Mouse (Mus musculus) forebrain, embryonic 12.5 days (tissue): ENCODE results near the gene Pakap. TPM values are rescaled to one million over a fixed set of nuclear protein-coding genes. Genes with fewer than 3 reads are reported as not detected.
A peak's percentile ranks its signal among the peaks of the same experiment; 100 is the strongest.

Source experiments
- ATAC-seq: fragments of 200-750 bp; cut with Nextera tagmentation; 2 replicates; pipeline ENCODE4 v1.8.0; 2017; ENCODE audit warnings: moderate TSS enrichment; ENCODE audit not compliant: low FRiP score
- H3K27ac ChIP-seq: fragments of 300-500 bp; sonication (generic); 2 replicates; pipeline ENCODE4 v1.5.1; 2016; ENCODE audit warnings: mild to moderate bottlenecking
- H3K27me3 ChIP-seq: fragments of 300-500 bp; sonication (generic); 2 replicates; pipeline ENCODE4 v1.6.1; 2016; ENCODE audit warnings: mild to moderate bottlenecking
- H3K36me3 ChIP-seq: fragments of 300-500 bp; sonication (generic); replicated peaks from 2 replicates; pipeline ENCODE4 v1.6.1; 2016; ENCODE audit warnings: mild to moderate bottlenecking
- H3K4me1 ChIP-seq: fragments of 300-500 bp; sonication (generic); 2 replicates; pipeline ENCODE4 v1.6.1; 2016
- H3K4me2 ChIP-seq: fragments of 300-500 bp; sonication (generic); 2 replicates; pipeline ENCODE4 v1.6.1; 2016; ENCODE audit warnings: mild to moderate bottlenecking, moderate library complexity
- H3K4me3 ChIP-seq: fragments of 300-500 bp; sonication (generic); replicated peaks from 2 replicates; pipeline ENCODE4 v1.5.1; 2016; ENCODE audit warnings: mild to moderate bottlenecking
- H3K9ac ChIP-seq: fragments of 300-500 bp; sonication (generic); 2 replicates; pipeline ENCODE4 v1.6.1; 2016; ENCODE audit warnings: mild to moderate bottlenecking
- H3K9me3 ChIP-seq: fragments of 300-500 bp; sonication (generic); 2 replicates; pipeline ENCODE4 v1.6.1; 2016
- WGBS: fragments of 180-500 bp; shearing (Covaris S2); methylation state at CpG from one replicate; pipeline ENCODE4 v1.1.7; 2016; 5-methylcytosine and 5-hydroxymethylcytosine counted together
- polyA plus RNA-seq: library from polyadenylated mRNA; unstranded; fragments of >200 nt; fragmentation: Nextera tagmentation; extraction: Ambion mirVana; gene quantifications from 2 replicates; pipeline ENCODE4 v1.2.1, GENCODE M21; 2016

The Pakap gene
- polyA plus RNA-seq = 13.7 and 14.8 TPM in 2 replicates

- peak within 1 kb of the TSS; percentile 50 for H3K9ac ChIP-seq
- no peaks in the 10 kb centered on the region for H3K9me3 ChIP-seq
- peaks cover 6% of the 10 kb centered on the region for H3K4me1 ChIP-seq
- H3K4me3 ChIP-seq = peak within 1 kb of the TSS; percentile 59
- H3K27ac ChIP-seq = peak within 1 kb of the TSS; percentile 44; the same call in 1 of the 2 replicates
- peak; percentile 91 for ATAC-seq
- peak within 1 kb of the TSS; percentile 95 for H3K4me2 ChIP-seq
- H3K36me3 ChIP-seq = no peaks in the 10 kb centered on the region
- under 1% methylated on average over 50 of the region's 51 CpGs for WGBS
- peaks cover 34% of the 10 kb centered on the region for H3K27me3 ChIP-seq
These were observed at the start of gene Pakap for GRCm38 (mm10) chr4:57567666-57568206. Gene Pakap (plus strand): TSS chr4:57568179.

GRCm38 (mm10) chr4:57523456-57523855 lies 44.5 kb upstream of the Pakap start:
- H3K36me3 ChIP-seq = no peaks in the 10 kb centered on the region
- no peak overlapping the region for H3K27ac ChIP-seq
- no peaks in the 10 kb centered on the region for H3K9me3 ChIP-seq
- no peaks in the 10 kb centered on the region for H3K4me1 ChIP-seq
- no peak overlapping the region for H3K4me3 ChIP-seq
- ATAC-seq = no peak
- no peaks in the 10 kb centered on the region for H3K27me3 ChIP-seq
- H3K4me2 ChIP-seq = no peak overlapping the region
- H3K9ac ChIP-seq = no peak overlapping the region
- WGBS = 93% methylated on average over 15 of the region's 15 CpGs

GRCm38 (mm10) chr4:57524461-57524860 lies 43.5 kb upstream of the Pakap start:
- no peaks in the 10 kb centered on the region for H3K4me1 ChIP-seq
- no peak overlapping the region for H3K4me3 ChIP-seq
- H3K27ac ChIP-seq = no peak overlapping the region
- no peaks in the 10 kb centered on the region for H3K36me3 ChIP-seq
- H3K4me2 ChIP-seq = no peak overlapping the region
- no peak overlapping the region for H3K9ac ChIP-seq
- 92% methylated on average over 3 of the region's 3 CpGs for WGBS
- no peaks in the 10 kb centered on the region for H3K9me3 ChIP-seq
- no peaks in the 10 kb centered on the region for H3K27me3 ChIP-seq
- no peak for ATAC-seq

- H3K4me3 ChIP-seq = no peak overlapping the region
- no peaks in the 10 kb centered on the region for H3K36me3 ChIP-seq
- no peak overlapping the region for H3K4me2 ChIP-seq
- H3K27ac ChIP-seq = no peak overlapping the region
- WGBS = 88% methylated on average over 9 of the region's 9 CpGs
- H3K27me3 ChIP-seq = no peaks in the 10 kb centered on the region
- no peaks in the 10 kb centered on the region for H3K9me3 ChIP-seq
- no peak overlapping the region for H3K9ac ChIP-seq
- no peak for ATAC-seq
- H3K4me1 ChIP-seq = no peaks in the 10 kb centered on the region
These were observed 42.6 kb upstream of the Pakap start for GRCm38 (mm10) chr4:57525221-57526011.

- Histone ChIP-seq H3K27ac (no peak overlapping the region), H3K9ac (no peak overlapping the region), H3K4me1 (no peaks in the 10 kb centered on the region), H3K4me2 (no peak overlapping the region), H3K27me3 (no peaks in the 10 kb centered on the region), H3K9me3 (no peaks in the 10 kb centered on the region), H3K36me3 (no peaks in the 10 kb centered on the region), H3K4me3 (no peak overlapping the region)
- ATAC-seq = no peak
These were observed 39.7 kb upstream of the Pakap start for GRCm38 (mm10) chr4:57528296-57528695.

GRCm38 (mm10) chr4:57533686-57534085 lies 34.3 kb upstream of the Pakap start:
- H3K27me3 ChIP-seq = no peaks in the 10 kb centered on the region
- no peak overlapping the region for H3K9ac ChIP-seq
- no peak for ATAC-seq
- H3K27ac ChIP-seq = no peak overlapping the region
- H3K36me3 ChIP-seq = no peaks in the 10 kb centered on the region
- H3K9me3 ChIP-seq = no peaks in the 10 kb centered on the region
- 80% methylated on average over 6 of the region's 6 CpGs for WGBS
- H3K4me3 ChIP-seq = no peak overlapping the region
- H3K4me1 ChIP-seq = peaks cover 7% of the 10 kb centered on the region
- no peak overlapping the region for H3K4me2 ChIP-seq

GRCm38 (mm10) chr4:57534232-57534631 lies 33.7 kb upstream of the Pakap start:
- ATAC-seq = no peak
- no peaks in the 10 kb centered on the region for H3K27me3 ChIP-seq
- H3K27ac ChIP-seq = no peak overlapping the region

GRCm38 (mm10) chr4:57535087-57535486 lies 32.9 kb upstream of the Pakap start:
- H3K4me3 ChIP-seq = no peak overlapping the region
- H3K27me3 ChIP-seq = no peaks in the 10 kb centered on the region
- H3K36me3 ChIP-seq = no peaks in the 10 kb centered on the region
- ATAC-seq = no peak
- no peak overlapping the region for H3K27ac ChIP-seq
- H3K4me2 ChIP-seq = no peak overlapping the region
- no peak overlapping the region for H3K9ac ChIP-seq
- H3K9me3 ChIP-seq = no peaks in the 10 kb centered on the region
- WGBS = 90% methylated on average over 4 of the region's 4 CpGs
- H3K4me1 ChIP-seq = peaks cover 7% of the 10 kb centered on the region

More at GRCm38 (mm10) chr4:57534232-57534631, 33.7 kb upstream of the Pakap start:
- H3K9ac ChIP-seq = no peak overlapping the region
- H3K4me3 ChIP-seq = no peak overlapping the region
- no peaks in the 10 kb centered on the region for H3K36me3 ChIP-seq
- no peaks in the 10 kb centered on the region for H3K9me3 ChIP-seq
- H3K4me1 ChIP-seq = peaks cover 7% of the 10 kb centered on the region
- WGBS = 71% methylated on average over 6 of the region's 6 CpGs
- no peak overlapping the region for H3K4me2 ChIP-seq

- Histone ChIP-seq H3K27me3 (no peaks in the 10 kb centered on the region), H3K9ac (no peak overlapping the region), H3K27ac (no peak overlapping the region), H3K4me2 (no peak overlapping the region), H3K36me3 (no peaks in the 10 kb centered on the region), H3K4me1 (peaks cover 7% of the 10 kb centered on the region), H3K4me3 (no peak overlapping the region), H3K9me3 (no peaks in the 10 kb centered on the region)
- ATAC-seq = no peak
- WGBS = 11% methylated on average over 4 of the region's 4 CpGs
These were observed 29.8 kb upstream of the Pakap start for GRCm38 (mm10) chr4:57538029-57538688.

- H3K9ac ChIP-seq = no peak overlapping the region
- no peaks in the 10 kb centered on the region for H3K27me3 ChIP-seq
- ATAC-seq = peak; percentile 84
- H3K4me2 ChIP-seq = peak overlapping the region; percentile 26
- H3K9me3 ChIP-seq = no peaks in the 10 kb centered on the region; the same call in 1 of the 2 replicates
- peaks cover 11% of the 10 kb centered on the region for H3K4me1 ChIP-seq
- H3K27ac ChIP-seq = peak overlapping the region; percentile 58
- no peak overlapping the region for H3K4me3 ChIP-seq
- 2% methylated on average over 6 of the region's 6 CpGs for WGBS
- no peaks in the 10 kb centered on the region for H3K36me3 ChIP-seq
These were observed 24.2 kb upstream of the Pakap start for GRCm38 (mm10) chr4:57543692-57544256.

- Histone ChIP-seq H3K4me1 (peaks cover 11% of the 10 kb centered on the region), H3K27ac (no peak overlapping the region), H3K4me3 (no peak overlapping the region), H3K27me3 (no peaks in the 10 kb centered on the region), H3K9ac (no peak overlapping the region), H3K36me3 (no peaks in the 10 kb centered on the region), H3K9me3 (no peaks in the 10 kb centered on the region; the same call in 1 of the 2 replicates), H3K4me2 (no peak overlapping the region)
- no peak for ATAC-seq
- WGBS = 90% methylated on average over 7 of the region's 7 CpGs
These were observed 20.2 kb upstream of the Pakap start for GRCm38 (mm10) chr4:57547785-57548184.

GRCm38 (mm10) chr4:57550216-57550615 lies 17.8 kb upstream of the Pakap start:
- Histone ChIP-seq H3K27ac (no peak overlapping the region), H3K4me3 (no peak overlapping the region), H3K9ac (no peak overlapping the region), H3K4me2 (no peak overlapping the region), H3K4me1 (no peaks in the 10 kb centered on the region), H3K36me3 (no peaks in the 10 kb centered on the region), H3K27me3 (no peaks in the 10 kb centered on the region), H3K9me3 (no peaks in the 10 kb centered on the region; the same call in 1 of the 2 replicates)
- WGBS = 66% methylated on average over 1 of the region's 1 CpGs
- ATAC-seq = no peak
